Mouse (Mus musculus) lung, embryonic 14.5 days (tissue): ENCODE data around the gene Rrp7a. TPM values are rescaled to one million over a fixed set of nuclear protein-coding genes. Genes with fewer than 3 reads are reported as not detected.

Experiments used
- ATAC-seq: fragments of 200-750 bp; cut with Nextera tagmentation; 2 replicates; pipeline ENCODE4 v1.8.0; 2017; ENCODE audit warnings: mild to moderate bottlenecking, moderate TSS enrichment, moderate library complexity; ENCODE audit not compliant: insufficient read depth
- DNase-seq: peaks from one replicate; pipeline ENCODE4 v3.0.0-alpha.2; 2015
- H3K27ac ChIP-seq: fragments of 300-500 bp; sonication (generic); 2 replicates; pipeline ENCODE4 v1.5.1; 2014; ENCODE audit warnings: low read depth, mild to moderate bottlenecking, moderate library complexity
- H3K27me3 ChIP-seq: fragments of 300-500 bp; sonication (generic); 2 replicates; pipeline ENCODE4 v1.6.1; 2014; ENCODE audit warnings: low read length, control low read depth; ENCODE audit not compliant: insufficient read depth
- H3K36me3 ChIP-seq: fragments of 300-500 bp; sonication (generic); 2 replicates; pipeline ENCODE4 v1.6.1; 2014; ENCODE audit warnings: control low read depth; ENCODE audit not compliant: insufficient read depth
- H3K4me1 ChIP-seq: fragments of 300-500 bp; sonication (generic); 2 replicates; pipeline ENCODE4 v1.6.1; 2014; ENCODE audit warnings: antibody characterized with exemption, control low read depth; ENCODE audit not compliant: insufficient read depth
- H3K4me2 ChIP-seq: fragments of 300-500 bp; sonication (generic); 2 replicates; pipeline ENCODE4 v1.6.1; 2014; ENCODE audit warnings: mild to moderate bottlenecking
- H3K4me3 ChIP-seq: fragments of 300-500 bp; sonication (generic); 2 replicates; pipeline ENCODE4 v1.5.1; 2014; ENCODE audit warnings: low read depth, low read length
- H3K9ac ChIP-seq: fragments of 300-500 bp; sonication (generic); 2 replicates; pipeline ENCODE4 v1.6.1; 2014
- H3K9me3 ChIP-seq: fragments of 300-500 bp; sonication (generic); 2 replicates; pipeline ENCODE4 v1.6.1; 2016; ENCODE audit warnings: low read depth, low read length, control low read depth
- CTCF ChIP-seq: IDR thresholded peaks from 2 replicates; pipeline ENCODE4 v1.5.1; 2016; ENCODE audit warnings: antibody characterized with exemption, low read depth
- WGBS: fragments of 180-500 bp; shearing (Covaris S2); extraction: QIAGEN DNeasy Blood & Tissue Kit; methylation state at CpG from one replicate; pipeline ENCODE4 v1.1.7; 2014; 5-methylcytosine and 5-hydroxymethylcytosine counted together
- polyA plus RNA-seq: library from polyadenylated mRNA; unstranded; fragments of >200 nt; fragmentation: Nextera tagmentation; extraction: Ambion mirVana; gene quantifications from 2 replicates; pipeline ENCODE4 v1.2.1, GENCODE M21; 2014

Rrp7a gene
- polyA plus RNA-seq, 1 experiment from 2014 or later: 59.3 TPM

- no peak overlapping the region for H3K27ac ChIP-seq
- DNase-seq: no peak
- no peak for TF ChIP-seq CTCF
- no peak for ATAC-seq
- WGBS: 82% methylated on average over 2 of the region's 2 CpGs
- H3K27me3 ChIP-seq: peaks cover 17% of the 10 kb centered on the region
- H3K36me3 ChIP-seq: no peaks in the 10 kb centered on the region
- H3K9me3 ChIP-seq: no peaks in the 10 kb centered on the region
- no peak overlapping the region for H3K4me2 ChIP-seq
- H3K4me1 ChIP-seq: no peaks in the 10 kb centered on the region
- H3K9ac ChIP-seq: no peak overlapping the region
- no peak overlapping the region for H3K4me3 ChIP-seq
These were observed 28.9 kb downstream of the Rrp7a start for GRCm38 (mm10) chr15:83093687-83094086.

GRCm38 (mm10) chr15:83090874-83091273 lies 31.7 kb downstream of the Rrp7a start:
- no peak overlapping the region for H3K4me2 ChIP-seq
- no peaks in the 10 kb centered on the region for H3K4me1 ChIP-seq
- ATAC-seq (no peak; the same call in 1 of the 2 replicates), DNase-seq (no peak)
- WGBS: 44% methylated on average over 3 of the region's 3 CpGs
- no peak overlapping the region for H3K27ac ChIP-seq
- no peak overlapping the region for H3K9ac ChIP-seq
- H3K36me3 ChIP-seq: no peaks in the 10 kb centered on the region
- TF ChIP-seq CTCF: no peak
- H3K27me3 ChIP-seq: peaks cover 14% of the 10 kb centered on the region
- no peaks in the 10 kb centered on the region for H3K9me3 ChIP-seq
- H3K4me3 ChIP-seq: no peak overlapping the region

- H3K4me2 ChIP-seq: no peak within 1 kb of the TSS
- DNase-seq: no peak
These were observed 33.3 kb downstream of the Rrp7a start, which contains the start of gene Serhl for GRCm38 (mm10) chr15:83089429-83089605. Gene Serhl, plus strand, starts transcription at chr15:83089506.

GRCm38 (mm10) chr15:83088495-83089428 lies 33.8 kb downstream of the Rrp7a start:
- no peak for ATAC-seq
- H3K4me1 ChIP-seq: no peaks in the 10 kb centered on the region
- no peaks in the 10 kb centered on the region for H3K36me3 ChIP-seq
- H3K9me3 ChIP-seq: no peaks in the 10 kb centered on the region
- DNase-seq: peak; percentile 20
- no peak overlapping the region for H3K4me2 ChIP-seq
- H3K4me3 ChIP-seq: no peak overlapping the region
- no peak for TF ChIP-seq CTCF
- 5% methylated on average over 27 of the region's 27 CpGs for WGBS
- no peak overlapping the region for H3K27ac ChIP-seq
- peaks cover 14% of the 10 kb centered on the region for H3K27me3 ChIP-seq
- no peak overlapping the region for H3K9ac ChIP-seq

More at GRCm38 (mm10) chr15:83089429-83089605, 33.3 kb downstream of the Rrp7a start, which contains the start of gene Serhl:
- Histone ChIP-seq H3K36me3 (no peaks in the 10 kb centered on the region), H3K9me3 (no peaks in the 10 kb centered on the region), H3K27ac (no peak within 1 kb of the TSS), H3K4me1 (no peaks in the 10 kb centered on the region), H3K27me3 (peaks cover 14% of the 10 kb centered on the region), H3K9ac (no peak within 1 kb of the TSS), H3K4me3 (no peak within 1 kb of the TSS)
- no peak for ATAC-seq
- WGBS: 15% methylated on average over 7 of the region's 7 CpGs
- no peak for TF ChIP-seq CTCF

GRCm38 (mm10) chr15:83086636-83087328 lies 35.8 kb downstream of the Rrp7a start:
- Histone ChIP-seq H3K4me1 (no peaks in the 10 kb centered on the region), H3K9ac (no peak overlapping the region), H3K36me3 (no peaks in the 10 kb centered on the region), H3K4me3 (no peak overlapping the region), H3K27me3 (peaks cover 14% of the 10 kb centered on the region), H3K9me3 (no peaks in the 10 kb centered on the region), H3K27ac (no peak overlapping the region), H3K4me2 (no peak overlapping the region)
- DNase-seq (no peak), ATAC-seq (no peak)
- WGBS: 71% methylated on average over 13 of the region's 13 CpGs
- no peak for TF ChIP-seq CTCF

GRCm38 (mm10) chr15:83085901-83086300 lies 36.7 kb downstream of the Rrp7a start:
- ATAC-seq (no peak), DNase-seq (peak; percentile 50)
- Histone ChIP-seq H3K9ac (no peak overlapping the region), H3K9me3 (no peaks in the 10 kb centered on the region), H3K27me3 (peaks cover 14% of the 10 kb centered on the region), H3K36me3 (no peaks in the 10 kb centered on the region), H3K4me2 (no peak overlapping the region), H3K27ac (no peak overlapping the region), H3K4me3 (no peak overlapping the region), H3K4me1 (no peaks in the 10 kb centered on the region)
- TF ChIP-seq CTCF: peak; percentile 63
- 33% methylated on average over 7 of the region's 7 CpGs for WGBS

GRCm38 (mm10) chr15:83084022-83084640 lies 38.5 kb downstream of the Rrp7a start:
- 68% methylated on average over 13 of the region's 13 CpGs for WGBS
- no peak overlapping the region for H3K9ac ChIP-seq
- H3K27me3 ChIP-seq: peaks cover 6% of the 10 kb centered on the region
- DNase-seq: peak; percentile 22
- no peaks in the 10 kb centered on the region for H3K9me3 ChIP-seq
- H3K36me3 ChIP-seq: no peaks in the 10 kb centered on the region
- H3K4me3 ChIP-seq: no peak overlapping the region
- H3K27ac ChIP-seq: no peak overlapping the region
- no peak overlapping the region for H3K4me2 ChIP-seq
- no peak for TF ChIP-seq CTCF
- no peaks in the 10 kb centered on the region for H3K4me1 ChIP-seq
- no peak for ATAC-seq
